Mouse (Mus musculus): ENCODE data around the gene Zfp62. TPM values are rescaled to one million over a fixed set of nuclear protein-coding genes. Genes with fewer than 3 reads are reported as not detected.

Zfp62 gene
- total and polyA plus RNA-seq, 2 experiments from 2014 or later: 7.4 to 20.4 TPM

DNA sequence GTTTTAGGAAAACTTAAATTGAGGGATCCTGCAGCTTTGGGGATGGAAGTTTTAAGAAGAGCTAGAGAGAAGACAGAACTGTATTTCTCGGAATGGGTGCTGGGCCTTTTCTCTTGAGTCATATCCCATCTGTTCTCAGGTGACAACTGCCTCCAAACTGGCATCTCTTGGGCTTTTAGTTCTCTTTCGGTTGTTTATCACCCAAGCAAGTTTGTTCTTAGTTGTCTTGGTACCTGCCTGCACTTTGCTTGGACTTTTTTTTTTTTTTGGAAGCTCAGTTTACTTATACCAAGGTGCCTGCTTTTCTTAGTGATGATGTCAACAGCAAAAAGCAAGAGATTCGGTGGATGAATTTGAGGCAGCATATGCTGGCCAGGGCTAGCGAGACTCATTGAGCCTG, 43.4 kb downstream of the Zfp62 start:
- Histone ChIP-seq H3K4me3 (ENCODE audit: low read depth, low read length) (no peak overlapping the region), H3K27ac (ENCODE audit: low read depth) (no peak overlapping the region), H3K36me3 (replicated peaks; ENCODE audit: control insufficient read depth, insufficient read depth, low read length) (no peaks in the 10 kb centered on the region), H3K4me2 (ENCODE audit: low read depth, low read length) (no peak overlapping the region), H3K4me1 (ENCODE audit: control insufficient read depth, insufficient read depth) (peaks cover 57% of the 10 kb centered on the region), H3K9me3 (replicated peaks; ENCODE audit: control insufficient read depth, low read length) (no peaks in the 10 kb centered on the region), H3K9ac (replicated peaks; ENCODE audit: low read depth, low read length) (no peak overlapping the region), H3K27me3 (ENCODE audit: control insufficient read depth, insufficient read depth, low read length) (no peaks in the 10 kb centered on the region)
- DNase-seq (ENCODE audit: low spot score) (no peak), ATAC-seq (ENCODE audit: insufficient read depth, low read depth) (no peak)
- no peak for TF ChIP-seq CTCF (IDR thresholded peaks at IDR 0.05; ENCODE audit: low read depth)
- no peak for TF ChIP-seq EP300 (IDR thresholded peaks at IDR 0.05; ENCODE audit: low read depth)
- 80% methylated on average over 4 of the region's 4 CpGs for WGBS

DNA sequence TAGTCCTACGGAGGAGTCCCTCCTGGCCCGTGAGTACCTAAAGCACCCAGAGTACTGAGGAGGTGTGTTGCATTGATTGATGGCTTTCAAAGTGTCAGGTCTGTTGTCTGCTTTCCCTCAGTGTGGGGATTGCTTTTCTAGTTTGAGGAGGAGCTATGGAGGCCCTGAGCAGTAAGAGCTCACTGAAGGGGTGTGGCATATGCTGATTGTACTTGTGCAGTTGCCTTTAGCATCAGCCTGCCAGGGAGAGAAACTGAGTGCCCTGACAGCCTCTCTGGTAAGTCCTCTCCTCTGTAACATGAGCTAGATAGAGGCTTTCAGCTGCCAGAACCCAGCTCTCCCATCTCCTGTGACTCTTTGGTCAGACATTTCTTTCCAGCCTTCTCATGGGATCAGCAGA, 44.2 kb downstream of the Zfp62 start:
- H3K4me2 ChIP-seq (ENCODE audit: low read depth, low read length): peak overlapping the region; percentile 14; the same call in 1 of the 2 replicates
- TF ChIP-seq CTCF (IDR thresholded peaks at IDR 0.05; ENCODE audit: low read depth): no peak
- H3K4me3 ChIP-seq (ENCODE audit: low read depth, low read length): no peak overlapping the region
- H3K4me1 ChIP-seq (ENCODE audit: control insufficient read depth, insufficient read depth): peaks cover 64% of the 10 kb centered on the region
- no peaks in the 10 kb centered on the region for H3K9me3 ChIP-seq (replicated peaks; ENCODE audit: control insufficient read depth, low read length)
- H3K9ac ChIP-seq (replicated peaks; ENCODE audit: low read depth, low read length): no peak overlapping the region
- H3K36me3 ChIP-seq (replicated peaks; ENCODE audit: control insufficient read depth, insufficient read depth, low read length): peaks cover 6% of the 10 kb centered on the region; the same call in 1 of the 2 replicates
- 47% methylated on average over 2 of the region's 2 CpGs for WGBS
- DNase-seq (ENCODE audit: low spot score) (no peak), ATAC-seq (ENCODE audit: insufficient read depth, low read depth) (no peak)
- H3K27me3 ChIP-seq (ENCODE audit: control insufficient read depth, insufficient read depth, low read length): no peaks in the 10 kb centered on the region
- peak overlapping the region; percentile 26; the same call in 1 of the 2 replicates for H3K27ac ChIP-seq (ENCODE audit: low read depth)

- Histone ChIP-seq H3K27ac (ENCODE audit: low read depth) (peak overlapping the region; percentile 97), H3K4me2 (ENCODE audit: low read depth, low read length) (peak overlapping the region; percentile 18; the same call in 1 of the 2 replicates), H3K36me3 (replicated peaks; ENCODE audit: control insufficient read depth, insufficient read depth, low read length) (peaks cover 15% of the 10 kb centered on the region; the same call in 1 of the 2 replicates), H3K4me3 (ENCODE audit: low read depth, low read length) (no peak overlapping the region), H3K9ac (replicated peaks; ENCODE audit: low read depth, low read length) (no peak overlapping the region; the same call in 1 of the 2 replicates), H3K4me1 (ENCODE audit: control insufficient read depth, insufficient read depth) (peaks cover 69% of the 10 kb centered on the region), H3K9me3 (replicated peaks; ENCODE audit: control insufficient read depth, low read length) (no peaks in the 10 kb centered on the region), H3K27me3 (ENCODE audit: control insufficient read depth, insufficient read depth, low read length) (no peaks in the 10 kb centered on the region)
- 37% methylated on average over 6 of the region's 6 CpGs for WGBS
- TF ChIP-seq CTCF (IDR thresholded peaks at IDR 0.05; ENCODE audit: low read depth): no peak
- TF ChIP-seq EP300 (IDR thresholded peaks at IDR 0.05; ENCODE audit: low read depth): no peak
- ATAC-seq (ENCODE audit: insufficient read depth, low read depth) (no peak), DNase-seq (ENCODE audit: low spot score) (peak; percentile 67)
Measured at GRCm38 (mm10) chr11:49248226-49248973, 45.3 kb downstream of the Zfp62 start.

GRCm38 (mm10) chr11:49248974-49249700, 46.0 kb downstream of the Zfp62 start:
- Histone ChIP-seq H3K9me3 (replicated peaks; ENCODE audit: control insufficient read depth, low read length) (no peaks in the 10 kb centered on the region), H3K4me1 (ENCODE audit: control insufficient read depth, insufficient read depth) (peaks cover 69% of the 10 kb centered on the region), H3K36me3 (replicated peaks; ENCODE audit: control insufficient read depth, insufficient read depth, low read length) (peaks cover 22% of the 10 kb centered on the region), H3K4me3 (ENCODE audit: low read depth, low read length) (peak overlapping the region; percentile 81; the same call in 1 of the 2 replicates), H3K4me2 (ENCODE audit: low read depth, low read length) (peak overlapping the region; percentile 83; the same call in 1 of the 2 replicates), H3K9ac (replicated peaks; ENCODE audit: low read depth, low read length) (no peak overlapping the region), H3K27me3 (ENCODE audit: control insufficient read depth, insufficient read depth, low read length) (no peaks in the 10 kb centered on the region), H3K27ac (ENCODE audit: low read depth) (peak overlapping the region; percentile 97)
- no peak for TF ChIP-seq EP300 (IDR thresholded peaks at IDR 0.05; ENCODE audit: low read depth)
- TF ChIP-seq CTCF (IDR thresholded peaks at IDR 0.05; ENCODE audit: low read depth): no peak
- 68% methylated on average over 6 of the region's 6 CpGs for WGBS
- DNase-seq (ENCODE audit: low spot score) (no peak), ATAC-seq (ENCODE audit: insufficient read depth, low read depth) (no peak)

- peaks cover 65% of the 10 kb centered on the region for H3K4me1 ChIP-seq (ENCODE audit: control insufficient read depth, insufficient read depth)
- no peak for DNase-seq (ENCODE audit: low spot score)
- no peak for ATAC-seq (ENCODE audit: insufficient read depth, low read depth)
- H3K27me3 ChIP-seq (ENCODE audit: control insufficient read depth, insufficient read depth, low read length): no peaks in the 10 kb centered on the region
- H3K9ac ChIP-seq (replicated peaks; ENCODE audit: low read depth, low read length): peak overlapping the region; percentile 90
- H3K4me3 ChIP-seq (ENCODE audit: low read depth, low read length): peak overlapping the region; percentile 81
- H3K9me3 ChIP-seq (replicated peaks; ENCODE audit: control insufficient read depth, low read length): no peaks in the 10 kb centered on the region
- peak overlapping the region; percentile 97 for H3K27ac ChIP-seq (ENCODE audit: low read depth)
- no peak for TF ChIP-seq CTCF (IDR thresholded peaks at IDR 0.05; ENCODE audit: low read depth)
- TF ChIP-seq EP300 (IDR thresholded peaks at IDR 0.05; ENCODE audit: low read depth): no peak
- WGBS: 25% methylated on average over 10 of the region's 10 CpGs
- H3K36me3 ChIP-seq (replicated peaks; ENCODE audit: control insufficient read depth, insufficient read depth, low read length): peaks cover 30% of the 10 kb centered on the region
- H3K4me2 ChIP-seq (ENCODE audit: low read depth, low read length): peak overlapping the region; percentile 83
Measured at GRCm38 (mm10) chr11:49249811-49250421, 46.8 kb downstream of the Zfp62 start.

All from heart, postnatal 0 days (tissue).